Mouse (Mus musculus) gastrocnemius, adult 8-10 months (tissue): ENCODE measurements around the gene Foxk1. TPM values are rescaled to one million over a fixed set of nuclear protein-coding genes. Genes with fewer than 3 reads are reported as not detected.

Experiments used
- DNase-seq, 2 experiments: peaks; one replicate each; pipeline ENCODE4 v3.0.0; 2022; ENCODE audit warnings: low spot score in 2 of 2
- total RNA-seq, 4 experiments: library from RNA; stranded (reverse); gene quantifications; 2 replicates each; pipeline ENCODE4 v1.2.4; 2022

The Foxk1 gene
- total RNA-seq, 4 experiments from 2014 or later = 15.6 to 20.9 (median 17.7) TPM

- peak; percentile 45 to 68 for DNase-seq
These were observed 43.7 kb downstream of the Foxk1 start for GRCm38 (mm10) chr5:142444791-142445531.

GRCm38 (mm10) chr5:142445709-142446108 is 44.4 kb downstream of the Foxk1 start:
- DNase-seq = no peak

GRCm38 (mm10) chr5:142448076-142448475 is 46.8 kb downstream of the Foxk1 start:
- DNase-seq = peak; percentile 79 to 81

- no peak for DNase-seq
These were observed 47.3 kb downstream of the Foxk1 start for GRCm38 (mm10) chr5:142448623-142449022.

- no peak for DNase-seq
These were observed 49.5 kb downstream of the Foxk1 start for GRCm38 (mm10) chr5:142450846-142451245.

GRCm38 (mm10) chr5:142451759-142452158 is 50.5 kb downstream of the Foxk1 start:
- DNase-seq = no peak

GRCm38 (mm10) chr5:142453742-142454141 is 52.4 kb downstream of the Foxk1 start:
- DNase-seq = no peak

GRCm38 (mm10) chr5:142456318-142456717 is 55.0 kb downstream of the Foxk1 start:
- DNase-seq = no peak

GRCm38 (mm10) chr5:142457345-142457744 is 56.0 kb downstream of the Foxk1 start:
- no peak for DNase-seq

GRCm38 (mm10) chr5:142458791-142459557 is 57.7 kb downstream of the Foxk1 start:
- no peak for DNase-seq

GRCm38 (mm10) chr5:142459834-142460233 is 58.5 kb downstream of the Foxk1 start:
- DNase-seq = no peak

GRCm38 (mm10) chr5:142461942-142462640 is 60.8 kb downstream of the Foxk1 start:
- no peak for DNase-seq

- no peak for DNase-seq
These were observed 61.3 kb downstream of the Foxk1 start for GRCm38 (mm10) chr5:142462641-142462948.

GRCm38 (mm10) chr5:142463011-142463410 is 61.7 kb downstream of the Foxk1 start:
- DNase-seq = no peak

- DNase-seq = peak; percentile 90 to 93
These were observed 62.5 kb downstream of the Foxk1 start, which contains the start of gene Ap5z1 for GRCm38 (mm10) chr5:142463461-142464454. TSS of gene Ap5z1 (plus strand) at chr5:142463944.

GRCm38 (mm10) chr5:142468375-142468774 is 67.1 kb downstream of the Foxk1 start:
- DNase-seq = no peak

- no peak for DNase-seq
These were observed 68.5 kb downstream of the Foxk1 start for GRCm38 (mm10) chr5:142469796-142470195.

- no peak for DNase-seq
These were observed 72.4 kb downstream of the Foxk1 start for GRCm38 (mm10) chr5:142473696-142474095.

- DNase-seq = no peak
These were observed 74.4 kb downstream of the Foxk1 start for GRCm38 (mm10) chr5:142475669-142476068.

- DNase-seq = no peak
These were observed 76.0 kb downstream of the Foxk1 start for GRCm38 (mm10) chr5:142477346-142477745.
